Mouse (Mus musculus) heart, postnatal 25 days (tissue): ENCODE results near the gene Pdzk1. TPM values are rescaled to one million over a fixed set of nuclear protein-coding genes. Genes with fewer than 3 reads are reported as not detected.

Experiments
- DNase-seq: peaks from one replicate; pipeline ENCODE4 v3.0.0; 2022; ENCODE audit warnings: low spot score
- intact Hi-C: fragments of 180-260 bp; cut with DNase I; formaldehyde crosslinking; loops from one replicate; pipeline ENCODE4 v1.15.1; 2025
- total RNA-seq, 2 experiments: library from RNA; stranded (reverse); gene quantifications; 2 replicates each; pipeline ENCODE4 v1.2.3; 2021

Pdzk1 gene
- total RNA-seq, 2 experiments from 2014 or later, result not detected

- intact Hi-C loops, result no loop called here
- no peak for DNase-seq
Observed at GRCm38 (mm10) chr3:96832930-96833329, 3.8 kb downstream of the Pdzk1 start.

- DNase-seq, result no peak
- intact Hi-C loops, result no loop called here
Observed at GRCm38 (mm10) chr3:96834587-96835348, 5.7 kb downstream of the Pdzk1 start.

GRCm38 (mm10) chr3:96836414-96836813, 7.3 kb downstream of the Pdzk1 start:
- no peak for DNase-seq
- intact Hi-C loops, result no loop called here

GRCm38 (mm10) chr3:96838996-96839645, 10.0 kb downstream of the Pdzk1 start:
- no peak for DNase-seq
- intact Hi-C loops, result no loop called here

GRCm38 (mm10) chr3:96845191-96845590, 16.1 kb downstream of the Pdzk1 start:
- DNase-seq, result no peak
- intact Hi-C loops, result no loop called here

- DNase-seq, result no peak
- intact Hi-C loops, result no loop called here
Observed at GRCm38 (mm10) chr3:96845806-96846205, 16.7 kb downstream of the Pdzk1 start.

- DNase-seq, result no peak
- intact Hi-C loops, result no loop called here
Observed at GRCm38 (mm10) chr3:96846985-96847384, 17.9 kb downstream of the Pdzk1 start.

- DNase-seq, result no peak
- intact Hi-C loops, result no loop called here
Observed at GRCm38 (mm10) chr3:96847661-96848060, 18.6 kb downstream of the Pdzk1 start.

GRCm38 (mm10) chr3:96848470-96848869, 19.4 kb downstream of the Pdzk1 start:
- intact Hi-C loops, result no loop called here
- no peak for DNase-seq

GRCm38 (mm10) chr3:96849168-96849727, 20.2 kb downstream of the Pdzk1 start:
- no peak for DNase-seq
- intact Hi-C loops, result no loop called here

GRCm38 (mm10) chr3:96852561-96852960, 23.5 kb downstream of the Pdzk1 start:
- intact Hi-C loops, result no loop called here
- DNase-seq, result no peak

GRCm38 (mm10) chr3:96854376-96854775, 25.3 kb downstream of the Pdzk1 start:
- DNase-seq, result no peak

GRCm38 (mm10) chr3:96855833-96856232, 26.7 kb downstream of the Pdzk1 start:
- intact Hi-C loops, result no loop called here
- no peak for DNase-seq

More at GRCm38 (mm10) chr3:96854376-96854775, 25.3 kb downstream of the Pdzk1 start:
- intact Hi-C loops, result no loop called here

- intact Hi-C loops, result no loop called here
- DNase-seq, result no peak
Observed at GRCm38 (mm10) chr3:96860498-96860897, 31.4 kb downstream of the Pdzk1 start.

GRCm38 (mm10) chr3:96867863-96868262, 38.8 kb downstream of the Pdzk1 start:
- no peak for DNase-seq
- intact Hi-C loops, result no loop called here

- intact Hi-C loops, result no loop called here
- DNase-seq, result no peak
Observed at GRCm38 (mm10) chr3:96868566-96868965, 39.5 kb downstream of the Pdzk1 start.

GRCm38 (mm10) chr3:96869091-96869490, 40.0 kb downstream of the Pdzk1 start:
- intact Hi-C loops, result no loop called here
- no peak for DNase-seq

- intact Hi-C loops, result no loop called here
Observed at GRCm38 (mm10) chr3:96870270-96870669, 41.2 kb downstream of the Pdzk1 start.

GRCm38 (mm10) chr3:96871070-96871469, 42.0 kb downstream of the Pdzk1 start:
- no peak for DNase-seq
- intact Hi-C loops, result no loop called here

More at GRCm38 (mm10) chr3:96870270-96870669, 41.2 kb downstream of the Pdzk1 start:
- DNase-seq, result no peak

- no peak for DNase-seq
Observed at GRCm38 (mm10) chr3:96872501-96872900, 43.4 kb downstream of the Pdzk1 start.

More at GRCm38 (mm10) chr3:96872501-96872900, 43.4 kb downstream of the Pdzk1 start:
- intact Hi-C loops, result no loop called here
